Mouse (Mus musculus) limb, embryonic 15.5 days (tissue): ENCODE measurements around the gene Asna1. TPM values are rescaled to one million over a fixed set of nuclear protein-coding genes. Genes with fewer than 3 reads are reported as not detected.

Experiments
- ATAC-seq: fragments of 200-750 bp; cut with Nextera tagmentation; 2 replicates; pipeline ENCODE4 v1.8.0; 2017; ENCODE audit warnings: low read depth, moderate TSS enrichment; ENCODE audit not compliant: insufficient number of reproducible peaks, low FRiP score, low TSS enrichment
- H3K27ac ChIP-seq: fragments of 300-500 bp; sonication (generic); 2 replicates; pipeline ENCODE4 v1.5.1; 2015; ENCODE audit warnings: moderate library complexity, mild to moderate bottlenecking, inconsistent platforms
- H3K27me3 ChIP-seq: fragments of 300-500 bp; sonication (generic); 2 replicates; pipeline ENCODE4 v1.6.1; 2015; ENCODE audit warnings: inconsistent platforms
- H3K36me3 ChIP-seq: fragments of 300-500 bp; sonication (generic); 2 replicates; pipeline ENCODE4 v1.6.1; 2015; ENCODE audit warnings: inconsistent platforms
- H3K4me1 ChIP-seq: fragments of 300-500 bp; sonication (generic); 2 replicates; pipeline ENCODE4 v1.6.1; 2015; ENCODE audit warnings: inconsistent platforms
- H3K4me2 ChIP-seq: fragments of 300-500 bp; sonication (generic); 2 replicates; pipeline ENCODE4 v1.6.1; 2015; ENCODE audit warnings: mild to moderate bottlenecking, inconsistent platforms
- H3K4me3 ChIP-seq: fragments of 300-500 bp; sonication (generic); 2 replicates; pipeline ENCODE4 v1.5.1; 2015; ENCODE audit warnings: mild to moderate bottlenecking, inconsistent platforms
- H3K9ac ChIP-seq: fragments of 300-500 bp; sonication (generic); 2 replicates; pipeline ENCODE4 v1.6.1; 2015; ENCODE audit warnings: inconsistent platforms
- H3K9me3 ChIP-seq: fragments of 300-500 bp; sonication (generic); 2 replicates; pipeline ENCODE4 v1.6.1; 2016; ENCODE audit warnings: inconsistent platforms
- WGBS: fragments of 180-500 bp; shearing (Covaris S2); methylation state at CpG from one replicate; pipeline ENCODE4 v1.1.7; 2015; 5-methylcytosine and 5-hydroxymethylcytosine counted together
- polyA plus RNA-seq: library from polyadenylated mRNA; unstranded; fragments of >200 nt; fragmentation: Nextera tagmentation; extraction: Ambion mirVana; gene quantifications from 2 replicates; pipeline ENCODE4 v1.2.1, GENCODE M21; 2015

The Asna1 gene
- polyA plus RNA-seq, 1 experiment from 2014 or later: 113 TPM

DNA sequence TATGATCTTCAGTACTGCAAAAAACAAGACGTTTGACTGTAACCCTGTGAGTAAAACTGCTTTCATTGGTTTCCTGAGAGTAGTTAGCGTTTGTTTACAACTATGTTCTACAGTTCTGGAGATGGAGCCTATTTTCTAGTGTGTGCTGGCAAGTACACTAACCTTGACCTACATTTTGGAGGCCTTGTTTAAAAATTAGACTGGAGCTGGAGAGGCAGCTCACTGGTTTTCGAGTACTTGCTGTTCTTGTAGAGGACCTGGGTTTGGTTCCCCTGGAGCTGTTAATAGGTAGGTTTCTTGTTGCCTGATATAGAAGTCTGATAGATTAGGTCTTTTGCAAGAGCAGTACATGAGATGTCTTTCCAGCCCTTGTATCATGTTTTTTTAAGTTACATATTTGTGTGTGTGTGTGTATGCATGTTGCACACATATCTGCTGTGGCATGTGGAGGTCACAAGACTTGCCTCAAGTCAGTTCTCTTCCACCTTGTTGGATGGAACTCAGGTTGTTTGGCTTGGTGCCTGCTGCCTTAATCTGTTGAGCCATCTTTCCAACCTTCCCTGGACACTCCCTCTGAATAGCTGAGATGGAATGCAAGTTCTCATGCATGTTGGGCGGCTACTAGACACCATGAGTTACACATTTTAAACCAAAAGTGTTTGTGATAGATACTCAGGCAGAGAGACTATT, 7.7 kb upstream of the Asna1 start:
- no peak overlapping the region for H3K9ac ChIP-seq
- peaks cover 35% of the 10 kb centered on the region for H3K4me1 ChIP-seq
- H3K27ac ChIP-seq: no peak overlapping the region
- H3K4me3 ChIP-seq: no peak overlapping the region
- 80% methylated on average over 4 of the region's 4 CpGs for WGBS
- ATAC-seq: no peak
- H3K4me2 ChIP-seq: no peak overlapping the region
- peaks cover 47% of the 10 kb centered on the region for H3K36me3 ChIP-seq
- H3K9me3 ChIP-seq: no peaks in the 10 kb centered on the region
- H3K27me3 ChIP-seq: no peaks in the 10 kb centered on the region

DNA sequence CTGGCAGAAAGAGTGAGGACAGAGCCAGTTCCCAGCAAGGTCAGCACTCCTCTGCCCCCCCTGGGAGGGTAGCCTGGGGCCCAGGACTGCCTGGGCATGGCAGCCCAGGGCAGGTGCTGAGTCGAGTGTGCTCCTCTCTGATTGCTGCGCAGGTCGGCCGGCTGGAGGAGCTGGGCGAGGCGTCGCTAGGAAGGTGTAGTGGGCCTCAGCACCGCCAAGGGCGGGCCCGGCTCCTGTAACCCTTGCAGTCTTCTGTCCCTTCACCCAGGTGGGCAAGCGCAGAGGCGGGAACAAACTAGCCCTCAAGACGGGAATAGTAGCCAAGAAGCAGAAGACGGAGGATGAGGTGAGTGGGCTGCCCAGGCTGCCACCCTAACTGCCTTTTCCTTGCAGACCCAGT, 4.2 kb upstream of the Asna1 start:
- Histone ChIP-seq H3K36me3 (peaks cover 47% of the 10 kb centered on the region), H3K9ac (no peak overlapping the region), H3K4me1 (peaks cover 39% of the 10 kb centered on the region)

DNA sequence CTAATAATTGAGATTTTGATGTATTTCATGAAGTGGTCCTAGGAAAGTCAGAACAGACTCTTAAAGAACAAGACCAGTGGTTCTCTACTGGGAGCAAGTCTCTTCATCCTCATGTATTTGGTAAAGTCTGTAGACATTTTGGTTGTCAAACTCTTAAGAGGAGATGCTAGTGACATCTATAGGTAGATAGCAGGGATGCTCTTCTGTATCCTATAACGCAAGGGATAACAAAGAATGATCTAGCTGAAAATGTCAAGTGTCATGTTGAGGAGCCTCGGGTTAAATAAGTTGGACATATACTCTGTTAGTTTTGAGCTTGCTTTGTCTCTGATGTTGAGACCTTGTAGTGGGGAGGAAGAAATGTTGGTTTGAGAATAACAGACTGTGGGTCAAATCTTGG, 2.8 kb upstream of the Asna1 start:
- H3K27me3 ChIP-seq: no peaks in the 10 kb centered on the region
- H3K9me3 ChIP-seq: no peaks in the 10 kb centered on the region
- WGBS: 27% methylated on average over 2 of the region's 2 CpGs
- peaks cover 38% of the 10 kb centered on the region for H3K4me1 ChIP-seq
- no peak for ATAC-seq
- H3K4me2 ChIP-seq: peak overlapping the region; percentile 88
- H3K4me3 ChIP-seq: peak overlapping the region; percentile 84
- H3K9ac ChIP-seq: peak overlapping the region; percentile 97; the same call in 1 of the 2 replicates
- H3K36me3 ChIP-seq: peaks cover 50% of the 10 kb centered on the region
- H3K27ac ChIP-seq: peak overlapping the region; percentile 92; the same call in 1 of the 2 replicates

More for the DNA sequence above, 4.2 kb upstream of the Asna1 start:
- 86% methylated on average over 14 of the region's 14 CpGs for WGBS
- ATAC-seq: no peak
- H3K27me3 ChIP-seq: no peaks in the 10 kb centered on the region
- no peaks in the 10 kb centered on the region for H3K9me3 ChIP-seq
- peak overlapping the region; percentile 88; the same call in 1 of the 2 replicates for H3K4me2 ChIP-seq
- no peak overlapping the region for H3K27ac ChIP-seq
- no peak overlapping the region for H3K4me3 ChIP-seq

DNA sequence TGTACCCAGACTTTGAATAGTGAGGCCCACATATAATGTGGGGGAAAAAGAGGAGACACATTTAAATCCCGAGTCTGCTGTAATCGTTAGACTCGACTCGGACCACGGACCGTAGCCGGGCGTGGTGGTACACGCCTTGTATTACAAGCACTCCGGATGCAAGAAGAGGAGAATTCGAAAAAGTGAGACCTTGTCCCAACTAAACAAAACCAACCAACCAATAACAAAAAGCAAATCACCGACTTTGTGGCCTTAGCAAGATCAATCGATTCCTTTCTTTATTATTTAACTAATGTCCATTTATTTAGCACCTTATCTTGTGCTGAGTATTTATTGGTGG, 2.4 kb upstream of the Asna1 start:
- Histone ChIP-seq H3K4me1 (peaks cover 38% of the 10 kb centered on the region), H3K27ac (peak overlapping the region; percentile 92), H3K9me3 (no peaks in the 10 kb centered on the region), H3K9ac (peak overlapping the region; percentile 97), H3K27me3 (no peaks in the 10 kb centered on the region), H3K4me3 (peak overlapping the region; percentile 84), H3K36me3 (peaks cover 50% of the 10 kb centered on the region), H3K4me2 (peak overlapping the region; percentile 88)
- WGBS: 1% methylated on average over 13 of the region's 13 CpGs
- ATAC-seq: no peak

DNA sequence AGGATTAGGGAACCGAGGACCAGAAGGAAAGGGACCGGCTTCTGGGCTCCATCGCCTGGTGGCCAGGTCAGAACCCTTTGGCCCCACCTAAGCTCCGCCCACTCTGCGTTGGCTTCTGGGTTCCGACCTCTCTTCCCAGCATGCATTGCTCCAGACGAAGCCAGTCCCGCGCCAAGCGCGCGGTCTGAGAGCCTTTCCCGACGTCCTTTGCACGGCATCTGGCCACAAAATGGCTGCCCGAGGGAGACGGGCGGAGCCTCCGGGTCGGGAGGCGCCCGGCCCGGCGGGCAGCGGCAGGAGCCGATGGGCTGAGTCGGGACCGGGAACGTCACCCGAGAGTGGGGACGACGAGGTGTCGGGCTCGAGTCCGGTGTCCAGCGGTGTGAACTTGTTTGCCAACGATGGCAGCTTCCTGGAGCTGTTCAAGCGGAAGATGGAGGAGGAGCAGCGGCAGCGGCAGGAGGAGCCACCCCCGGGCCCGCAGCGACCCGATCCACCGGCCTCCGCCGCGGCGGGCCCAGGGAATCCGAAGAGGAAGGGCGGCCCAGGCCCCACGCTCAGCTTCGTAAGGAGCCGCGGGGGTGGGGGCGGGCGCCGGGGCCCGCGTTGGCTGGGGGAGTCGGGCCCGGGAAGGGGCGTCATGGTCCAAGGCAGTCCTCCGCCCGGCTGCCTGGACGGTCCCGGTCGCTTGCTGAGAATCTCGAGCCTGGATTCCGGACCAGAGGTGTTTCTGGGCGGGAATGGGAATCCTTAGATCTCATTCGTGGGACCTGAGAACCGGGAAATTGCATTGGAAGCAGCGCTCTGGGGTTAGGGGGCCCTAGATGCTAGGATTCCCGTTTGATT, 1.8 kb upstream of the Asna1 start, which contains the start of gene Trir:
Trir (plus strand) TSS at position 154 of the 846 bp plus-strand sequence.
- peaks cover 38% of the 10 kb centered on the region for H3K4me1 ChIP-seq
- peak within 1 kb of the TSS; percentile 88 for H3K4me2 ChIP-seq
- WGBS: under 1% methylated on average over 62 of the region's 75 CpGs
- ATAC-seq: peak; percentile 79
- H3K27ac ChIP-seq: peak within 1 kb of the TSS; percentile 92
- H3K27me3 ChIP-seq: no peaks in the 10 kb centered on the region
- peaks cover 50% of the 10 kb centered on the region for H3K36me3 ChIP-seq
- H3K9ac ChIP-seq: peak within 1 kb of the TSS; percentile 97
- H3K9me3 ChIP-seq: no peaks in the 10 kb centered on the region
- peak within 1 kb of the TSS; percentile 84 for H3K4me3 ChIP-seq

DNA sequence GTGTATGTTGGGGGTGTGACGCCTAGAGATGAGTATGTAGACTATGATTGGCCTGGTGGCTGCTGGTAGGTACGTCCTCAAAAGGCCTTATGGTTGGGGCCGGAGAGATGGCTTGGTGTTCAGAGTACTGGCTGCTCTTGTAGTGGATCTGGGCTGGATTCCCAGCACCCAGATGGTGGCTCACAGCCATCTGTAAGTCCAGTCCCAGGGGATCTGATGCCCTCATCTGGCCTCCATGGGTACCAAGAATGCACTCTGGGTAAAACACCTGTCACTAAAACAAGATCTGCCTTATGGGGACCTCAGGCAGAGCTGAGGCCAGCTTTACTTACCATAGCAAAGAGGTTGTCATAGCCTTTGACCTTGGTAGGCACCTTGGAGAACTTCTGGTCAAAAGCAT, 1.2 kb downstream of the Asna1 start:
- peaks cover 51% of the 10 kb centered on the region for H3K36me3 ChIP-seq
- no peak overlapping the region for H3K27ac ChIP-seq
- H3K4me1 ChIP-seq: peaks cover 32% of the 10 kb centered on the region
- no peak for ATAC-seq
- no peaks in the 10 kb centered on the region for H3K27me3 ChIP-seq
- H3K4me3 ChIP-seq: peak overlapping the region; percentile 84
- 89% methylated on average over 3 of the region's 3 CpGs for WGBS
- H3K9ac ChIP-seq: no peak overlapping the region
- H3K9me3 ChIP-seq: no peaks in the 10 kb centered on the region
- peak overlapping the region; percentile 88 for H3K4me2 ChIP-seq

DNA sequence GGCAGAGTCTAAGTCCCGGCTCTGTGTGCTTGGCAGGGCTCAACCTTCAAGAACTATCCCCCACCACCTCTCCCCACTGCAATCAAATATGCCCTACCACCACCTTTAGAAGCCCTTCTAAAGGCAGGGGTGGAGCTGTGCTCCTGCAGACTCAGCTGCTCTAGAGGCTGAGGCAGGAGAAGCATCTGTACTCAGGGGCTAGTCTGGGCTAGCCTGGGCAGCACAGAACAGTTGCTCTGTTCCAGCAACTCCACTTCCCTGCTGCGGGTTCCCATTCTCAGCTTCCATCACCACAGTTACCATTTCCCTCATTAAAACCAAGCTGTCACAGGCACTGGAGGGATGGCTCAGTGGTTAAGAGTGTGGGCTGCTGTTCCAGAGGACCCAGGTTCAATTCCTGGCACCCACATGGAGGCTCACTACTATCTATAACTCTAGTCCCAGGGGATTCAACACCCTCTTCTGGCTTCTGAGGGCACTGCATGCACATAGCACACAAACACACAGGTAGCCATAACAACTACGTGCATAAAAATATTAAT, 3.5 kb downstream of the Asna1 start:
- ATAC-seq: no peak
- Histone ChIP-seq H3K4me1 (peaks cover 22% of the 10 kb centered on the region), H3K9me3 (no peaks in the 10 kb centered on the region), H3K9ac (no peak overlapping the region), H3K27ac (no peak overlapping the region), H3K36me3 (peaks cover 64% of the 10 kb centered on the region), H3K4me2 (no peak overlapping the region), H3K4me3 (no peak overlapping the region), H3K27me3 (no peaks in the 10 kb centered on the region)
- 93% methylated on average over 3 of the region's 3 CpGs for WGBS

DNA sequence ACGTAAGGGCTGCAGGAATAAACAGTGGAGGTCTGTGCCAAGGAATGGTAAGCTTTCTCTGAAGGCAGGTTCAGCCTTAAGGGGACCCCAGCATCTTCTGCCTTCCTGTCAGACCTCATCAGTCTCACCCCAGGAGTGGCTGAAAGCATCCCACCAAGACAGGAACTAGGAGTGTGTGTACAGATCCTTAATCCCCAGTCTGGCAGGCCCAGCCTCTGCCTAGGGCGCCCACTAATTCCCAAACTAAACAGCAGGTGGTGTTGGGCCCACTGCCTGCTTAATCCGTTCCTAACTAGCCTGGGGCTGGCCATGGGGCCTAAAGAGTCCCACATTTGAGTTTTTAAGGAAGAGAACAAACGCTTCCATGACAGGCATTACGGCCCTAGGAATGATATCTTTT, 7.9 kb downstream of the Asna1 start:
- Histone ChIP-seq H3K4me2 (no peak overlapping the region), H3K9me3 (no peaks in the 10 kb centered on the region), H3K9ac (no peak overlapping the region), H3K36me3 (peaks cover 45% of the 10 kb centered on the region), H3K27ac (no peak overlapping the region), H3K4me1 (peaks cover 5% of the 10 kb centered on the region), H3K4me3 (no peak overlapping the region), H3K27me3 (peaks cover 25% of the 10 kb centered on the region)
- no peak for ATAC-seq
- 38% methylated on average over 5 of the region's 5 CpGs for WGBS

DNA sequence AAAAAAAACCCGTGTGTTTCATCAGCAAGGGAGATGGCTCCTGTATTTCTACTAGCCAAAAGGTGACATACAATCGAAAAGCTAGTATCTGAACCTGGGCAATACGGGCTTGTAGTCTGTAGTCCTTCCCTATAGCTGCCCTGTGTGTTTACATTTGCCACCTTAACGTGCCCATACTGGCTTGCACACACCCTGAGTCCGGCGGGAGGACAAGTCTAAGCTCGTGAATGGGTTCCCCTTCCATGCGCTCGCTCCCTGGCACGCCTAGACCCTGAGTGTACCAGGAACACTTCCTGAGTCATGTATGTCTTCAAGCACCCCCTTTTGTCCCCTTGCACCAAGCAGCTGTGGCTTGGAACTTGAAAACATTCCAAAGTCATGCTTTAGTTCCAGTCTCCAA, 8.4 kb downstream of the Asna1 start:
- 67% methylated on average over 10 of the region's 10 CpGs for WGBS
- Histone ChIP-seq H3K36me3 (peaks cover 40% of the 10 kb centered on the region), H3K27me3 (peaks cover 27% of the 10 kb centered on the region)

DNA sequence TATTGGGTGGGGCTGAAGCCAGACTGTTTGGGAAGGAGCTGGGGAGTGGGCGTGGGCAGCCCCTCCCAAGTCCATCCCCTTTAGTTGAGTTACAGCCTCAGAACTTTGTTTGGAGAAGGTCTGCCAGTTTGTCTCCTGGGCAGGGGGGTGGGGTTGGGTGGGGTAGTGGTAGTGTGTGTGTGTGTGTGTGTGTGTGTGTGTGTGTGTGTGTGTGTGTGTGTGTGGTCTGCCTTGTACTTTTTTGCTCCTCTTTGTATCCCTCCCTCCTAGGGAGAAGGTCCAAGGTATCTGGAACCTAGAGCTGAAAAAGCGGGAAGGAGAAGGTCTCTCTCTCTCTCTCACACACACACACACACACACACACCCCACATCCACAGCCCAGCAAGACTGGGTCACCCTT, 10.7 kb downstream of the Asna1 start, which contains the start of gene Best2:
Best2 (minus strand) TSS at position 101 of the 400 bp plus-strand sequence.
- Histone ChIP-seq H3K4me3 (peak within 1 kb of the TSS; percentile 30), H3K9me3 (no peaks in the 10 kb centered on the region), H3K9ac (no peak within 1 kb of the TSS), H3K27ac (no peak within 1 kb of the TSS), H3K4me1 (peaks cover 5% of the 10 kb centered on the region), H3K4me2 (peak within 1 kb of the TSS; percentile 54), H3K36me3 (peaks cover 19% of the 10 kb centered on the region), H3K27me3 (peaks cover 43% of the 10 kb centered on the region)
- no peak for ATAC-seq
- 68% methylated on average over 2 of the region's 2 CpGs for WGBS

More for the DNA sequence above, 8.4 kb downstream of the Asna1 start:
- H3K4me2 ChIP-seq: no peak overlapping the region
- H3K9me3 ChIP-seq: no peaks in the 10 kb centered on the region
- no peak overlapping the region for H3K27ac ChIP-seq
- ATAC-seq: no peak
- H3K4me3 ChIP-seq: no peak overlapping the region
- peaks cover 5% of the 10 kb centered on the region for H3K4me1 ChIP-seq
- H3K9ac ChIP-seq: no peak overlapping the region

DNA sequence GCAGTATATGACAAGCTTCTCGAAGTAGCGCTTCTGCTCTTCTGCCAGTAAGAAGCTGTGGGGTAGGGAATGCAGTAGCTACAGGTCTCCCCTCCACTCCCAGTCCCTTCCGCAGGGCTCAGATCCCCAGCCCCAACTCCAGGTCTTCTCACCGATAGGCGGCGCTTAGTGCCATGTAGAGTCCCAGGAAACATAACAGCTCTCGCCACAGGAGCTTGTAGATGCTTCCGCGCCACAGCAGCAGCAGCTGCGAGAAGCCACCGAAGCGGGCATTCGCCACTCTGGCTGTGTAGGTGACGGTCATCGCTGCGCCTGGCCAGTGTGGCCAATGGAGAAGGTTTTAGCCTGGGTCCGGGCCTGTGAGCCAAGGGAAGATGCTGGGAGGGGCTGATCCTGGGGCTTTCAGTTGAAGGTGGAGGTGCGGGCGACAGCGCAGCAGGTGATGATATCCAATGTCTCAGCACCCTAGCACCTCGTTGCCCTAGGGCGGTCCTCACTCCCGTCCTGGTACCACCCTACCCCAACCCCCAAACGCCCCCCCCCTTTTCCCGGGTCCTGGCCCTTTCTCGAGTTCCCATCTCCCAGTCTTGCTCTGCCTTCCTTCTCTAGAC, 11.7 kb downstream of the Asna1 start:
- peak; percentile 41; the same call in 1 of the 2 replicates for ATAC-seq
- H3K4me3 ChIP-seq: peak overlapping the region; percentile 30
- H3K9ac ChIP-seq: no peak overlapping the region
- peaks cover 54% of the 10 kb centered on the region for H3K27me3 ChIP-seq
- H3K27ac ChIP-seq: no peak overlapping the region
- 4% methylated on average over 26 of the region's 26 CpGs for WGBS
- H3K4me1 ChIP-seq: peaks cover 5% of the 10 kb centered on the region
- H3K9me3 ChIP-seq: no peaks in the 10 kb centered on the region
- H3K36me3 ChIP-seq: peaks cover 8% of the 10 kb centered on the region
- peak overlapping the region; percentile 54 for H3K4me2 ChIP-seq
